Mouse (Mus musculus): ENCODE results near the gene Ralgapb.
A peak's percentile ranks its signal among the peaks of the same experiment; 100 is the strongest.
"Not testable (repeated sequence)": the region's sequence is repeated elsewhere in the genome, so short reads cannot be mapped to it uniquely, and the experiment has no call there.

Gene Ralgapb

GRCm38 (mm10) chr2:158409595-158410021 is at the start of gene Ralgapb:
Ralgapb (plus strand) TSS chr2:158409848.
- peak; percentile 99 for DNase-seq (ENCODE audit: low spot score in 2 of 2)

GRCm38 (mm10) chr2:158360873-158361677 is 48.6 kb upstream of the Ralgapb start:
- DNase-seq (ENCODE audit: low spot score in 2 of 2), result peak; percentile 69 to 86

- no peak for DNase-seq (ENCODE audit: low spot score in 2 of 2)
Observed at GRCm38 (mm10) chr2:158361678-158362320, 47.8 kb upstream of the Ralgapb start.

- DNase-seq (ENCODE audit: low spot score in 2 of 2), result no peak
Observed at GRCm38 (mm10) chr2:158364175-158364574, 45.5 kb upstream of the Ralgapb start.

GRCm38 (mm10) chr2:158365099-158365850 is 44.4 kb upstream of the Ralgapb start:
- no peak for DNase-seq (ENCODE audit: low spot score in 2 of 2)

- no peak for DNase-seq (ENCODE audit: low spot score in 2 of 2)
Observed at GRCm38 (mm10) chr2:158367654-158368053, 42.0 kb upstream of the Ralgapb start.

GRCm38 (mm10) chr2:158368313-158368712 is 41.3 kb upstream of the Ralgapb start:
- no peak for DNase-seq (ENCODE audit: low spot score in 2 of 2)

- DNase-seq (ENCODE audit: low spot score in 2 of 2), result no peak
Observed at GRCm38 (mm10) chr2:158369474-158370172, 40.0 kb upstream of the Ralgapb start.

- DNase-seq (ENCODE audit: low spot score in 2 of 2), result no peak
Observed at GRCm38 (mm10) chr2:158370173-158370550, 39.5 kb upstream of the Ralgapb start.

GRCm38 (mm10) chr2:158373061-158373460 is 36.6 kb upstream of the Ralgapb start:
- no peak for DNase-seq (ENCODE audit: low spot score in 2 of 2)

- DNase-seq (ENCODE audit: low spot score in 2 of 2), result no peak
Observed at GRCm38 (mm10) chr2:158373516-158373915, 36.1 kb upstream of the Ralgapb start.

- DNase-seq (ENCODE audit: low spot score in 2 of 2), result peak; percentile 58 to 70
Observed at GRCm38 (mm10) chr2:158375443-158376122, 34.1 kb upstream of the Ralgapb start, which contains the start of gene Snhg11. Snhg11 (plus strand) TSS chr2:158375638.

- DNase-seq (ENCODE audit: low spot score in 2 of 2), result no peak
Observed at GRCm38 (mm10) chr2:158376123-158376687, 33.4 kb upstream of the Ralgapb start.

GRCm38 (mm10) chr2:158376798-158377197 is 32.9 kb upstream of the Ralgapb start:
- DNase-seq (ENCODE audit: low spot score in 2 of 2), result no peak

- no peak for DNase-seq (ENCODE audit: low spot score in 2 of 2)
Observed at GRCm38 (mm10) chr2:158377811-158378210, 31.8 kb upstream of the Ralgapb start.

GRCm38 (mm10) chr2:158379354-158380078 is 30.1 kb upstream of the Ralgapb start:
- DNase-seq (ENCODE audit: low spot score in 2 of 2), result peak in 1 of 2 experiments; percentile 60

GRCm38 (mm10) chr2:158386072-158386471 is 23.6 kb upstream of the Ralgapb start:
- DNase-seq (ENCODE audit: low spot score in 2 of 2), result no peak

GRCm38 (mm10) chr2:158389421-158389820 is 20.2 kb upstream of the Ralgapb start:
- no peak for DNase-seq (ENCODE audit: low spot score in 2 of 2)

GRCm38 (mm10) chr2:158396369-158396768 is 13.3 kb upstream of the Ralgapb start:
- no peak for DNase-seq (ENCODE audit: low spot score in 2 of 2)

GRCm38 (mm10) chr2:158397140-158397539 is 12.5 kb upstream of the Ralgapb start:
- not testable (repeated sequence) for DNase-seq (ENCODE audit: low spot score in 2 of 2)

Data from cerebellum, postnatal 4 days (tissue).